In the genomic region with DNA sequence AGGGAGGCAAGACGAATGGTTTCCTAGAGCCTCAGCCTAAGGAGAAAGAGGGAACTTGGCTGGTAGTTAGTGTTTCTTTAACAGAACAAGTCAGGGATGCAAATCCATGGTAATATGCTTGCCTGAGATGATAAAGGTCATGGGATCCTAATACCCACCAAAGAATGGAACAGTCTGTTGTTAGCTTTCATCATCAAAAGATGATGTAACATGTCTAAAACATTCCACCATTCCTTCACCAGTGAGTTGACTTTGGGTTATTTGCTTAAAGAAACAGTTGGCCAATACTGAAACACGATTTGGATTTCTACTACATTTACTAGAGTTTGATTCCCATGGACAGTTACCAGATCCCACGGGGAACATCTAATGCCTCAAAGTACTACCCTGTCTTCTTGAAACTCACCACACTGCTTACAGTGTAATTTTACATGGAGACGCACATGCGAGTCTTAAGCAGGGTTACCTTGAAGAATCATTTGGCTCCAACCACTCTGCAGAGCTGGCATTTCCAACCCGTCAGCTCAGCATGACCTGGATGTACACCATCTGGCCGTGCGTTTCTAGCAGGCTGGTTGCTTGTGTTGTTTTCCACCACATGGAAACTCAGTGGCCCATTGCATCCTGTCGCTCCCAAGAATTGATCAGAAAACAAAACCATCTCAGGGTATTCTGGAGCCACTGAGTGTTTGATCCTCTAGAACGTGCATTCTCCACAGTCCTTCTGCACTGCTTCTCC, we compare ENCODE assay signal across 13 mouse cellular contexts. TPM values are rescaled to one million over a fixed set of nuclear protein-coding genes. Genes with fewer than 3 reads are reported as not detected.
DNase-seq lines count a peak whose midpoint lies in the region; TF ChIP-seq lines count a peak whose summit lies in the region.
"Had no signal": no experiment of that assay in that cellular context is flagged by ENCODE, and none has a peak within 500 bp of the region (broad histone marks: within the 10 kb centered on the region; RNA-seq: fewer than 3 reads in every experiment).

No protein-coding gene starts in this region.

- TF ChIP-seq CTCF in brain, embryonic 14.5 days (IDR thresholded peaks at IDR 0.05; ENCODE audit: borderline replicate concordance, extremely low read depth, insufficient read depth, insufficient read length), result no peak

- intact Hi-C loops in left cerebral cortex, postnatal 4 days (cut with DNase I), result no loop called here
- intact Hi-C loops in left cerebral cortex, postnatal 25 days (cut with DNase I), result no loop called here

- DNase-seq in left cerebral cortex, postnatal 4 days, result peak; percentile 85
- no peak for DNase-seq in left cerebral cortex, postnatal 25 days (ENCODE audit: low spot score in 2 of 2)
- peak; percentile 15 for DNase-seq in brain, embryonic 14.5 days (ENCODE audit: low read depth)
- DNase-seq in cerebellum, adult 18-20 months, result peak; percentile 91 to 94
- peak; percentile 93 to 94 for DNase-seq in cerebellum, postnatal 25 days
- no peak for DNase-seq in ovary, postnatal 10 days (ENCODE audit: low spot score)
- DNase-seq in kidney, adult 11 months, result no peak
- no peak for DNase-seq in urinary bladder, postnatal 10 days (ENCODE audit: low spot score)
- DNase-seq: adrenal gland, postnatal 14 days; kidney, adult 9 months; kidney, postnatal 25 days; liver, embryonic 13.5 days; thymus, adult 2 months had no signal

- TF ChIP-seq POLR2A in brain, embryonic 14.5 days (IDR thresholded peaks at IDR 0.05; ENCODE audit: borderline replicate concordance, extremely low read depth, insufficient read depth, insufficient read length, poor library complexity, severe bottlenecking), result no peak

RNA-seq across cellular contexts. Expression of gene Aig1, which starts 32.9 kb away (rescaled TPM):
- total RNA-seq in left cerebral cortex, postnatal 4 days (2021), result 10 to 100 TPM; 62.3 to 66.2 TPM
- 10 to 100 TPM; 55.5 to 62.7 TPM for total RNA-seq in left cerebral cortex, postnatal 25 days (2021)
- 47.5 and 51.4 TPM in 2 replicates for polyA plus RNA-seq in brain, embryonic 14.5 days (2012; rRNA removed)

Comparison
In these comparisons a context has a peak if more than half of its experiments do, and no peak if none do; other contexts are left out.
1. DNase-seq: peak in left cerebral cortex, postnatal 4 days (single experiment), brain, embryonic 14.5 days (single experiment), cerebellum, adult 18-20 months (2 of 2) and cerebellum, postnatal 25 days (2 of 2); none in left cerebral cortex, postnatal 25 days (0 of 2), ovary, postnatal 10 days (single experiment), kidney, adult 11 months (single experiment) and urinary bladder, postnatal 10 days (single experiment).